Mouse (Mus musculus) activated CD4-positive, CD25-positive, alpha-beta regulatory T cell, adult 4 months (primary cell): Measurements from ENCODE around the gene Prrt1. TPM values are rescaled to one million over a fixed set of nuclear protein-coding genes. Genes with fewer than 3 reads are reported as not detected.

Experiments
- ATAC-seq: one replicate; pipeline ENCODE4 v1.8.0; 2017
- polyA plus RNA-seq, 2 experiments: library from polyadenylated mRNA; unstranded; fragments of 100-300 nt; shearing (Covaris generic); gene quantifications; one replicate each; pipeline ENCODE4 v1.2.1; 2017

Prrt1 gene
- polyA plus RNA-seq, 2 experiments from 2014 or later: 0.34 to 1.4 TPM

DNA sequence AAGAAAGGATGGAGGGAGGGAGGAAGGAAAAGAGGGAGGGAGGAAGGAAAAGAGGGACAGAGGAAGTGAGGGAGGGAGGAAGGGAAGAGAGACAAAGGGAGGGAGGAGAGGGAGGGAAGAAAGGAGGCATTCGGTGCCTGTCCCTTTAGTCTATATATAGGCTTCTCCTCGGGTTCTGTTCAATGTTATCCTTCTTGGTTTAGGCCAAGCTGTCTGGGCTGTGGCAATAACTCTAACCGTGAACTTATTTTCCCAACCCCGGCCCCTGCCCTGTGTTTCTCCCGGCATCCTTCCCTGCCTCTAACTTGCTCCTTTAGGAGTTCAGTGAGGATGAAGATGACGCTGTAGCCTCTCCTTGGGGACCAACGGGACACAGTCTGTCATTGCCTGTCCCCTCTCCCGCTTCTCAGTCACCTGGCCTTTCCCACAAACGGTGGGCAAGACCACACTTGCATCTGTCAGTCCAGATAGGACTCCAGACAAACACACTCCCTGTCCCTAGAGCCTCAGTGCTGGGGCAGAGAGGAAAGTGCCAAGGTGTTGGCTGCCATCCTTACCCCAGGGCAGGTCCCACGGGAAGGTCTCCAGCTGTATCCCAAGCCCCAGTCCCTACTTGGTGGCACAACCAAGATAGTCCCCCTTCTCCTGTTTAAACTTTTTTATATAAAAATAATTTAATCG, 45.3 kb downstream of the Prrt1 start:
- ATAC-seq: no peak

DNA sequence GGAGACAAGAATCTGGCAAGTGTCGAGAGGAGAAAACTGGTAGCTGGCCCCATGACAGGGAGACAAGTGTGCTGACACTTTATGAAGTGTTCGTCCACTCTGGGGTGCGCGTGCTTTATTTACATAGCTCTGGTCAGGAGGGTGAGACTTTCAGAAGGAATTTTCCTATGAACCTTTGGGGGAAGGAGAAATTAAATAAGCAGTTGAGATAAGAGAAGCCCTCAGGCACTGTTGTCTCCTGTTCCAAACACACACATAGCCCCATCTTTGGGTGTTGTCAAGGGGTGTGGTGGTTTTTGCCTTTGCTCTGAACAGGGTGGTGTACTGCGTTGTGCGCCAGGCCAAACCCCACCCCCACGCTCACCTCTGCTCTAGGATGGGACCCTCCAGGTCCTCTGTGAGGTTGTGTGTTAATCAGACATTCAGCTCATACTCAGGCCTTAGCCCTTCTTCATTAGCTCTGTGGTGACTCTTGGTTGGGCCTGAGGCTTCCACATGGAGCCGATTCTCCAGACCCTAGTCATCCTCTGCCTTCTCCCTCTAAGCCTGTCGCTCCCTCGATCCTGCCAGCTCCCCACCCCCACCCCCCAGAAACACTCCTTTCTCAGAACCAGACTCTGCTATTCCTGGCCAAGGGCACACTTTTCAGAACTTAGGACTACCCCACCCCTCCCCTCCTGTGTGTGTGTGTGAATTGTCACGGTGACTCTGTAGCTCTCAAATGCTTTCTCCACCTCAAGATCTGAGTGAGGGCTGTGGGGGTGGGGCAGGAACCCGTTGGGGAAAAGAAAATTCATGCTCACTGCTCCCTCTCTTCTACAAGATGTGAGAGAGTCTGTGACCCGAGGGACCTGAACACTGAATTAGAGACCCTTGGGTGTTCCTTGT, 46.1 kb downstream of the Prrt1 start:
- ATAC-seq: no peak

DNA sequence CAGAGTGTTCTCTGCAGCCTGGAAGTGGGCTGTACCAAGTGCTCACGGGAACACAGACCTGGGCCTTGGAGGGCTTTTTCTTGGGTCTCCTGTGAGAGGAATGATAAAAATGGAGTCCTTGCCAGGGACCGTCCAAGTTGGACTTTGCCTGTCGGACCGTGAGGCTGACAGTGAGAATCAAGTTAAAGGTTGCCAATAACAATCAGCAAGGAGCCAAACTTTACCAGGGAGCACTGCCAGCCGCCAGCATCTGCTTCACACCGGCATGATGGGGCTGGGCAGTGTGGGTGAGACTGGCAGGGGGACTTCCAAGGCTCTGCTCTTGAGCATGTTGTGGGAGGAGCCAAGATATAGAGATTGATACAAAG, 46.7 kb downstream of the Prrt1 start:
- no peak for ATAC-seq

DNA sequence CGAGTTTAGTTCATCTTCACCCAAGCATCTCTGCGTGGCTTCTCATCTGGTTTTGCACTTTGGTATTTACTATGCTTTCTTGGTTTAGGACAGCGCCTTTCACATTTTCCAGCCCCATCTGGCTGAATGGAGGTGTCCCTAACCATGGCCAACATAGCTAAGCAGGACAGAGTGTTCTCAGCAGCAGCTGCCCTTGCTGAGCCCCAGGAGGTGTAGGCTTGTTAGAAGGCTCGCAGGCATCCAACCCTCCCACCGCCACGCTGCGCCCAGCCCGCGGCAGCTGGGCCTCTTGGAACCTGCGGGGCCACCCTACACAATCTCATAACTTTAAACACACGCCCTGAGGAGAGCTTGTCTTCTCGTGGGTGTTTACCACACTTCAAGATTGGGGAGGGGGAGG, 47.3 kb downstream of the Prrt1 start:
- no peak for ATAC-seq

DNA sequence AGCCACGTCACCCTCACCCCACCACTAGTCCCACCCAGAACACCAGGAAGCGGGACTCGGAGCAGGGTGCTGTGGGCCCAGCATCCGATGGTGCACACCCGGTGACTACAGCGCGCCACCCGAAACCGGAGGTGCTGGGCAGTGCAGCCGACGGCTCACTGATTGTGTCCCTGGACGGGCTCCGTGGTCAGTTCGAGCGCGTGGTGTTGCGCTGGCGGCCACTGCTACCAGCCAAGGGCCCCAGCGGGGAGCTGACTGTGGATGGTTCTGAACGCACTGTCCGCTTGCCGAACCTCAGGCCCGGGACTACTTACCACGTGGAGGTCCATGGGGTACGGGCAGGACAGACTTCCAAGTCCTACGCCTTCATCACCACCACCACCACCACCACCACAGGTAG, 50.9 kb downstream of the Prrt1 start:
- no peak for ATAC-seq

DNA sequence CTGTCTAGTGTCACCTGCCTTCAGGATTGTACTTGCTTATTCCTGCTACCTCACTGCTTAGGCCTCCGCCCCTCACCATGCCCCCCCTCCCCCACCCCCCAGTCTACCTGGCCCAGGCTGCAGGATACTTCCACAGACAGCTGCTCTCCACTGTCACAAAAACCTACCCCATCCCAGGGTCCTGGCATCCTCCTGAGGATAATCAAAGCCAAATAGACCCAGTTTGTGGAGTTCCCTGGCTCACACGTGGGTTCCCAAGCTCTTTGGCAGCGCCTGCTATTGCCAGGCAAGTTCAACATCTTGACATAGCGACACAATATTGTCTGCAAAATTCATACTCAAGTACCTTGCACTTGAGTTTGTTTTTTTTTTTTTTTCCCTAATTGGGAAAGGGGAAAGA, 51.3 kb downstream of the Prrt1 start:
- ATAC-seq: no peak

DNA sequence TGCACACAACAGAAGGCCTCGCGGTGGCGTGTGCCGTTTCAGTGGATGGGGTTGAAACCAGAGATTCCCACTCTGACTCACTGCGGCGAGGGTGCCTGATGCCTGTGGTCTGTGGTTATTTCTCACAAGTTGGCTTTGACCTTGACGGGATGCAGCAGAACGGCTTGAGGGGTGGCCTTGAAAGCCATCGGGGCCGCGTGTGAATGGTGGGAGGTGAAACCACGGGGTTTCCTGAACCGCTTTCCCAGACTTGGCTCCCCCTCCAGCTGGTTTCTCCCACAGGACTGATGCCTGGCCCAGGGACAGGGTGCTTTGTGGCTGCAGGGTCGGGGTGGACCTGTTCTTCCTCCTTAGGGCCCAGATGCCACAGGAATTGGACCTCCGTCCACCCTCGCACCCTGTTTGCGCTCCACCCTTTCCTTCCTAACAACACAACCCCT, 51.8 kb downstream of the Prrt1 start:
- no peak for ATAC-seq

DNA sequence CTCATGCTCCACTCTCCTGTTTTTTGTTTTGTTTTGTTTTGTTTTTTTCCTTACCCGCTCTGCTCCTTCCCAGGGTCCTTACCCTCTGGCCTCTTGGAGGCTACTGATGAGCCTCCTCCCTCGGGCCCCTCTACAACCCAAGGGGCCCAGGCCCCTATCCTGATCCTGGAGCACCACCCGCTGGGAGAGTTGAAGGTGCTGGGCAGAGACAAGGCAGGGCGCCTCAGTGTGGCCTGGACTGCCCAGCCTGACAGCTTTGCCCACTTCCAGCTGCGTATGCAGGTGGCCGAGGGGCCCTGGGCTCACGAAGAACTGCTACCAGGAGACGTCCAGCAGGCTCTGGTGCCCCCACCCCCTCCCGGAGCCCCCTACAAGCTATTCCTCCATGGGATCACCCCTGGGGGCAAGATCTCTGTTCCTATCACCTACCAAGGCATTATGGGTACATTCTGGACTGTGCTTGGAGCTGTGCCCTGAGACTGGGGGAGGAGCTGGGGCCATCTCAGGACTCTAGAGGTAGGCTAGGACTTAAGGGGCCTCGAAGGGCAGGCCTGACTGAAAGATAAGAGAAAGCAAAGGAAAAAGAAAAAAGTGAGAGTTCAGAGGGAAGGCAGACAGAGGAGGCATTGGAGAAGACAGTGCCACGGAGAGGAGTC, 52.7 kb downstream of the Prrt1 start:
- no peak for ATAC-seq

Other genes with a start within 250 kb of the Prrt1 start
- 1 to 10 TPM in 1 of 2 experiments, not detected in 1; 2.3 TPM for gene BC051142, start 230.7 kb upstream of the Prrt1 start, polyA plus RNA-seq
- not detected for gene Btnl4, start 152.2 kb upstream of the Prrt1 start, polyA plus RNA-seq
- not detected for gene Btnl6, start 112.2 kb upstream of the Prrt1 start, polyA plus RNA-seq
- gene Notch4, start 65.3 kb upstream of the Prrt1 start, polyA plus RNA-seq: under 1 TPM; 0.52 to 0.58 TPM
- gene Gpsm3, start 39.7 kb upstream of the Prrt1 start, polyA plus RNA-seq: 100 to 1,000 TPM; 213 to 307 TPM
- gene Pbx2, start 38.3 kb upstream of the Prrt1 start, polyA plus RNA-seq: 10 to 100 TPM in 1 of 2 experiments, 1 to 10 TPM in 1; 8.5 to 10.2 TPM
- 1 to 10 TPM; 2.5 to 5.4 TPM for gene Ager, start 31.7 kb upstream of the Prrt1 start, polyA plus RNA-seq
- gene Rnf5, start 25.8 kb upstream of the Prrt1 start, polyA plus RNA-seq: 10 to 100 TPM; 49.0 to 56.9 TPM
- gene Agpat1, start 25.3 kb upstream of the Prrt1 start, polyA plus RNA-seq: 10 to 100 TPM; 16.9 to 18.4 TPM
- 1 to 10 TPM; 1.3 to 1.9 TPM for gene Egfl8, start 13.6 kb upstream of the Prrt1 start, polyA plus RNA-seq
- gene Ppt2, start 1.0 kb upstream of the Prrt1 start, polyA plus RNA-seq: 10 to 100 TPM; 13.3 to 16.8 TPM
- 1 to 10 TPM; 3.5 to 5.4 TPM for gene Fkbpl, start 15.2 kb downstream of the Prrt1 start, polyA plus RNA-seq
- 10 to 100 TPM; 15.6 to 26.7 TPM for gene Atf6b, start 17.6 kb downstream of the Prrt1 start, polyA plus RNA-seq
- gene Tnxb, start 41.0 kb downstream of the Prrt1 start, polyA plus RNA-seq: not detected
- not detected for gene C4b, start 114.3 kb downstream of the Prrt1 start, polyA plus RNA-seq
- not detected for gene Cyp21a1, start 175.0 kb downstream of the Prrt1 start, polyA plus RNA-seq
- gene Stk19, start 207.4 kb downstream of the Prrt1 start, polyA plus RNA-seq: 10 to 100 TPM; 37.3 to 51.6 TPM
- 10 to 100 TPM; 19.8 to 28.0 TPM for gene Dxo, start 207.5 kb downstream of the Prrt1 start, polyA plus RNA-seq
- 10 to 100 TPM; 26.0 to 38.5 TPM for gene Skiv2l, start 220.7 kb downstream of the Prrt1 start, polyA plus RNA-seq
- 10 to 100 TPM; 45.4 to 53.4 TPM for gene Nelfe, start 220.9 kb downstream of the Prrt1 start, polyA plus RNA-seq
- under 1 TPM; 0.79 to 0.83 TPM for gene Cfb, start 233.0 kb downstream of the Prrt1 start, polyA plus RNA-seq
- gene Zbtb12, start 249.9 kb downstream of the Prrt1 start, polyA plus RNA-seq: not detected